Mouse (Mus musculus) brain, embryonic 18.5 days (tissue): ENCODE results near the gene Olfr827.

Experiments used
- DNase-seq: peaks from one replicate; pipeline ENCODE4 v3.0.0-alpha.2; 2012; ENCODE audit warnings: low read depth, low spot score

The Olfr827 gene

GRCm38 (mm10) chr10:130214303-130214702 lies at the start of gene Olfr827:
TSS of gene Olfr827 (minus strand) at chr10:130214403.
- no peak for DNase-seq

- no peak for DNase-seq
Measured at GRCm38 (mm10) chr10:130263203-130263602, 49.0 kb upstream of the Olfr827 start.

- no peak for DNase-seq
Measured at GRCm38 (mm10) chr10:130259483-130259882, 45.3 kb upstream of the Olfr827 start.

- no peak for DNase-seq
Measured at GRCm38 (mm10) chr10:130244271-130244670, 30.1 kb upstream of the Olfr827 start.

- no peak for DNase-seq
Measured at GRCm38 (mm10) chr10:130238318-130239209, 24.4 kb upstream of the Olfr827 start.

- no peak for DNase-seq
Measured at GRCm38 (mm10) chr10:130234576-130234975, 20.4 kb upstream of the Olfr827 start.

- no peak for DNase-seq
Measured at GRCm38 (mm10) chr10:130232117-130232516, 17.9 kb upstream of the Olfr827 start.

GRCm38 (mm10) chr10:130229584-130229983 lies 15.4 kb upstream of the Olfr827 start:
- DNase-seq = no peak

- peak; percentile 52 for DNase-seq
Measured at GRCm38 (mm10) chr10:130228246-130228645, 14.0 kb upstream of the Olfr827 start.

GRCm38 (mm10) chr10:130225034-130225433 lies 10.8 kb upstream of the Olfr827 start:
- no peak for DNase-seq

- no peak for DNase-seq
Measured at GRCm38 (mm10) chr10:130184086-130184485, 30.1 kb downstream of the Olfr827 start, which contains the start of gene Olfr826. TSS of gene Olfr826 (minus strand) at chr10:130184186.

- DNase-seq = no peak
Measured at GRCm38 (mm10) chr10:130166666-130167065, 47.5 kb downstream of the Olfr827 start, which contains the start of gene Olfr825. TSS of gene Olfr825 (minus strand) at chr10:130166766.

- no peak for DNase-seq
Measured at GRCm38 (mm10) chr10:130165196-130165595, 49.0 kb downstream of the Olfr827 start.
